Mouse (Mus musculus): ENCODE results near the gene Bach1.

Bach1 gene

GRCm38 (mm10) chr16:87711961-87712360 is 13.2 kb downstream of the Bach1 start:
- no peak for DNase-seq (ENCODE audit: low read depth, low spot score)

- no peak for DNase-seq (ENCODE audit: low read depth, low spot score)
Observed at GRCm38 (mm10) chr16:87712986-87713693, 14.4 kb downstream of the Bach1 start.

- no peak for DNase-seq (ENCODE audit: low read depth, low spot score)
Observed at GRCm38 (mm10) chr16:87714550-87714949, 15.8 kb downstream of the Bach1 start.

GRCm38 (mm10) chr16:87715221-87715620 is 16.5 kb downstream of the Bach1 start:
- DNase-seq (ENCODE audit: low read depth, low spot score), result no peak

- DNase-seq (ENCODE audit: low read depth, low spot score), result no peak
Observed at GRCm38 (mm10) chr16:87716269-87716668, 17.5 kb downstream of the Bach1 start.

- no peak for DNase-seq (ENCODE audit: low read depth, low spot score)
Observed at GRCm38 (mm10) chr16:87717046-87717660, 18.4 kb downstream of the Bach1 start.

- DNase-seq (ENCODE audit: low read depth, low spot score), result no peak
Observed at GRCm38 (mm10) chr16:87719071-87719470, 20.3 kb downstream of the Bach1 start.

- no peak for DNase-seq (ENCODE audit: low read depth, low spot score)
Observed at GRCm38 (mm10) chr16:87719688-87720283, 21.0 kb downstream of the Bach1 start.

- no peak for DNase-seq (ENCODE audit: low read depth, low spot score)
Observed at GRCm38 (mm10) chr16:87720851-87721409, 22.2 kb downstream of the Bach1 start.

GRCm38 (mm10) chr16:87722857-87723256 is 24.1 kb downstream of the Bach1 start:
- DNase-seq (ENCODE audit: low read depth, low spot score), result no peak

- DNase-seq (ENCODE audit: low read depth, low spot score), result no peak
Observed at GRCm38 (mm10) chr16:87723479-87723878, 24.7 kb downstream of the Bach1 start.

- no peak for DNase-seq (ENCODE audit: low read depth, low spot score)
Observed at GRCm38 (mm10) chr16:87724826-87725225, 26.1 kb downstream of the Bach1 start.

GRCm38 (mm10) chr16:87725241-87725640 is 26.5 kb downstream of the Bach1 start:
- no peak for DNase-seq (ENCODE audit: low read depth, low spot score)

GRCm38 (mm10) chr16:87725963-87726362 is 27.2 kb downstream of the Bach1 start:
- DNase-seq (ENCODE audit: low read depth, low spot score), result no peak

- DNase-seq (ENCODE audit: low read depth, low spot score), result no peak
Observed at GRCm38 (mm10) chr16:87726369-87726768, 27.6 kb downstream of the Bach1 start.

- no peak for DNase-seq (ENCODE audit: low read depth, low spot score)
Observed at GRCm38 (mm10) chr16:87727250-87727649, 28.5 kb downstream of the Bach1 start.

GRCm38 (mm10) chr16:87727918-87728317 is 29.2 kb downstream of the Bach1 start:
- DNase-seq (ENCODE audit: low read depth, low spot score), result no peak

GRCm38 (mm10) chr16:87728703-87729102 is 30.0 kb downstream of the Bach1 start:
- DNase-seq (ENCODE audit: low read depth, low spot score), result no peak

GRCm38 (mm10) chr16:87729469-87729868 is 30.7 kb downstream of the Bach1 start:
- no peak for DNase-seq (ENCODE audit: low read depth, low spot score)

- DNase-seq (ENCODE audit: low read depth, low spot score), result no peak
Observed at GRCm38 (mm10) chr16:87734868-87735381, 36.2 kb downstream of the Bach1 start.

- DNase-seq (ENCODE audit: low read depth, low spot score), result no peak
Observed at GRCm38 (mm10) chr16:87736106-87736505, 37.4 kb downstream of the Bach1 start.

- no peak for DNase-seq (ENCODE audit: low read depth, low spot score)
Observed at GRCm38 (mm10) chr16:87737296-87737695, 38.6 kb downstream of the Bach1 start.

All from A20 (cell line).